Mouse (Mus musculus) small intestine, adult 2 months (tissue): ENCODE measurements around the gene Srarp.

ENCODE experiments used
- CTCF ChIP-seq: fragments of 200-500 bp; IDR thresholded peaks from 2 replicates; pipeline ENCODE4 v1.5.1; 2012; ENCODE audit warnings: low read depth, mild to moderate bottlenecking, control low read depth, inconsistent platforms, low read length, moderate library complexity, mixed read lengths; ENCODE audit not compliant: insufficient replicate concordance, insufficient read length; ENCODE audit errors: extremely low read depth
- POLR2A ChIP-seq: fragments of 200-500 bp; IDR thresholded peaks from 2 replicates; pipeline ENCODE4 v1.6.1; 2012; ENCODE audit warnings: low read depth, mild to moderate bottlenecking, control low read depth, inconsistent platforms, low read length, moderate library complexity

GRCm38 (mm10) chr4:141446211-141446610, 10.3 kb upstream of the Srarp start:
- TF ChIP-seq CTCF (no peak), POLR2A (no peak)
